Mouse (Mus musculus) layer of hippocampus, adult 2 months (tissue): ENCODE measurements around the gene Adgrl2. TPM values are rescaled to one million over a fixed set of nuclear protein-coding genes. Genes with fewer than 3 reads are reported as not detected.

ENCODE experiments used
- DNase-seq, 2 experiments: peaks; one replicate each; pipeline ENCODE4 v3.0.0; 2022; ENCODE audit warnings: low spot score in 2 of 2
- H3K27ac ChIP-seq: fragments of 200-600 bp; 2 replicates; pipeline ENCODE4 v1.8.1; 2022
- H3K4me3 ChIP-seq: fragments of 200-600 bp; 2 replicates; pipeline ENCODE4 v1.8.1; 2022; ENCODE audit warnings: mild to moderate bottlenecking
- CTCF ChIP-seq: fragments of 200-600 bp; conservative IDR thresholded peaks from 2 replicates; pipeline ENCODE4 v1.8.1; 2022; ENCODE audit warnings: antibody characterized with exemption, mild to moderate bottlenecking, moderate library complexity
- total RNA-seq, 2 experiments: library from RNA; stranded (reverse); gene quantifications; 2 replicates each; pipeline ENCODE4 v1.2.3; 2021

Gene Adgrl2
- total RNA-seq, 2 experiments from 2014 or later, result 56.6 to 58.7 TPM

- Histone ChIP-seq H3K4me3 (peak overlapping the region; percentile 76), H3K27ac (peak overlapping the region; percentile 91; the same call in 1 of the 2 replicates)
- peak in 1 of 2 experiments; percentile 43 for DNase-seq
- TF ChIP-seq CTCF, result peak; percentile 84
These were observed 2.6 kb downstream of the Adgrl2 start for GRCm38 (mm10) chr3:148987591-148988292.

GRCm38 (mm10) chr3:148986894-148987590 lies 3.3 kb downstream of the Adgrl2 start:
- peak overlapping the region; percentile 76 for H3K4me3 ChIP-seq
- TF ChIP-seq CTCF, result no peak
- no peak for DNase-seq
- peak overlapping the region; percentile 91; the same call in 1 of the 2 replicates for H3K27ac ChIP-seq

- Histone ChIP-seq H3K27ac (no peak overlapping the region), H3K4me3 (peak overlapping the region; percentile 76)
- no peak for TF ChIP-seq CTCF
- no peak for DNase-seq
These were observed 4.0 kb downstream of the Adgrl2 start for GRCm38 (mm10) chr3:148986296-148986893.

GRCm38 (mm10) chr3:148984326-148984725 lies 6.0 kb downstream of the Adgrl2 start:
- no peak for TF ChIP-seq CTCF
- no peak for DNase-seq
- Histone ChIP-seq H3K4me3 (no peak overlapping the region), H3K27ac (no peak overlapping the region)

- Histone ChIP-seq H3K27ac (no peak overlapping the region), H3K4me3 (no peak overlapping the region)
- DNase-seq, result no peak
- no peak for TF ChIP-seq CTCF
These were observed 8.0 kb downstream of the Adgrl2 start for GRCm38 (mm10) chr3:148982370-148982769.

DNA sequence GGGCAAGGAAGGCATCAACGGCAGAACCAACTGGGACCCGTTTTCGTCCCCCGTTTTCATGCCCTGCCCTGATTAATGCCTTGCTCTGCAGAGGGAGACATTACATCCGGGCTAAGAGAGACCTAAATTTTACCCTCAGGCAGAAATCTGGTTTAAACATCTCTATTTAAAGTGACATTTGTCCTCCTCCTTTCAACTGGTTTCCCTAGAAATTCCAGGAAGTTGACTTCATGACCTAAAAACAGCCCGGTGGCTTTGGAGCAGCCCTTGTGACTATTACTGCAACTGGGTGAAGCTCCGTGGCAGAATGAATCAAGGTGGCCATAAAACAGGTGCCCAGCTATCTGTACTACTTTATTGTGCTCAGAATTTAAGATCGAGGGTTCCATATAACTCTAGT lies 8.6 kb downstream of the Adgrl2 start:
- no peak for DNase-seq
- no peak overlapping the region for H3K27ac ChIP-seq
- TF ChIP-seq CTCF, result no peak
- no peak overlapping the region for H3K4me3 ChIP-seq

- no peak for DNase-seq
- peak; percentile 69 for TF ChIP-seq CTCF
- H3K27ac ChIP-seq, result no peak overlapping the region
- H3K4me3 ChIP-seq, result no peak overlapping the region
These were observed 11.8 kb downstream of the Adgrl2 start for GRCm38 (mm10) chr3:148978541-148978940.

DNA sequence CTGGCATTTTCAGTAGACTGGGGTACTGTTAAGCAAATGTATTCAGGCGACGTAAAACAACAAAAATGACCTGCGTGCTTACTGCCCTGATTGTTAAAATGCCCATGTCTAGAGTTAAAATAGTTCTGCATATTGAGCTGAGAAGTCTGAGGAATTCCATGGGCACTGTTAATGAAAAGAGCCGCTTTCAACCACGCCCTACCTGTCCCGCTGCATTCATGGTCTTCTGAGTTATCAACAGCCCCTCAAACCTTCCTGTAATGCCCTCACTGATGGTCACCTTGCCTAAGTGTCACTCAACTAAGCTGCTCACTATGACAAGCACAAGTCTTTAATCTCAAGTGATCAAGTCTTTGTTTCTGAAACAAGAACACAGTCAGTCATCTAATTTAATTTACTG lies 12.5 kb downstream of the Adgrl2 start:
- Histone ChIP-seq H3K4me3 (peak overlapping the region; percentile 50), H3K27ac (no peak overlapping the region)
- TF ChIP-seq CTCF, result no peak
- no peak for DNase-seq

DNA sequence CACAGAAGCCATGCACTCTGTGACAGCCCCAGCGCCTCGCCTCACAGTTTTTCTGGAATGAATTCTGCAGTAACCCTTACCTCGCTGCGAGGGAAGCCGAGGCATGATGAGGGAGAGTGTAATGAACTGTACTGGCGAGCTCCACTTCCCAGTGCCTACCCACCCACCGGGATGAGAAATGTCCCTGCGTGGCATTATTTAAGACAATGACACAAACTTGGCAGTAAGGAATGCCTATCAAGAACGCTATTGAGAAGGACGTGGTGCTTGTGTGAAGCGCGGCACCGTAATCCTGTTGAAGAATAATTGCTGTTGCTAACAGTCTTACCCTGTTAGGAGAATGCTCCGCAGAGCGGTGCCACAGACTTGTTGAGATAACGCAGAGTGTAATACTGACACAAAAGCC lies 13.2 kb downstream of the Adgrl2 start:
- 0 out of 2 replicates have a peak overlapping the region, but pooled peaks have one; percentile 32 for H3K27ac ChIP-seq
- TF ChIP-seq CTCF, result no peak
- no peak for DNase-seq
- peak overlapping the region; percentile 50 for H3K4me3 ChIP-seq

DNA sequence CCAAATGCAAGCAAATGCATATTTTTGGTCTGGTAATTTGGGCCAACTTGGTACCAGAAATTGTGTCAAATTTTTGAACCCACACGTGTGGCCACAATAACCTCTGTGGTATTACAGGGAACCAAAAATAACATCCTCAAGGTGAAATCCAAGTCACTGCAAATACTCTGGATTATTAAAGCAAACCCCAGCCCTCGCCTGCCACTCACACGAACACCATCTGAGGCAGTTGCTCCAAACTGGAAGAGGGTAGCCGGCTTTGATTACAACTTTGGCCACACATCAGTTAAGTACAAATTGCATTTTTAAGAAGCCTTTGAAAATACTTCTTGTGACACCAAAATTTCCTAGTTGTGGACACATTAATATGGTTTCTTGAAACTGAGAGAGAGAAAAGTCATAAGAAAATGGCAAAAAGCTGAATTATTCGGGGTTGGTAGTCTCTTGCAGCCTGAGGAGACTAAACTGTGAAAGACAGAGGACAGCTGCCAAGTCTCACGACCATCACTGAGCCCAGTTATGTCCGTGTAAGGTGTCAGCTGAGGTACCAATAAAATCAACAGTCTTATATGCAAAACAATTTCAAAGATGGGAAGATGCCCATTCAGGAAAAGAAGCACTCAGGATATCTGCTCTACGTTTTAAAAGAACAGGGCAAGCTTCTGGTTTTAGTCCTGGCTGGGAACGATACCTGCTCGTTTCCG lies 18.3 kb downstream of the Adgrl2 start:
- TF ChIP-seq CTCF, result no peak
- Histone ChIP-seq H3K4me3 (no peak overlapping the region), H3K27ac (no peak overlapping the region)
- no peak for DNase-seq

DNA sequence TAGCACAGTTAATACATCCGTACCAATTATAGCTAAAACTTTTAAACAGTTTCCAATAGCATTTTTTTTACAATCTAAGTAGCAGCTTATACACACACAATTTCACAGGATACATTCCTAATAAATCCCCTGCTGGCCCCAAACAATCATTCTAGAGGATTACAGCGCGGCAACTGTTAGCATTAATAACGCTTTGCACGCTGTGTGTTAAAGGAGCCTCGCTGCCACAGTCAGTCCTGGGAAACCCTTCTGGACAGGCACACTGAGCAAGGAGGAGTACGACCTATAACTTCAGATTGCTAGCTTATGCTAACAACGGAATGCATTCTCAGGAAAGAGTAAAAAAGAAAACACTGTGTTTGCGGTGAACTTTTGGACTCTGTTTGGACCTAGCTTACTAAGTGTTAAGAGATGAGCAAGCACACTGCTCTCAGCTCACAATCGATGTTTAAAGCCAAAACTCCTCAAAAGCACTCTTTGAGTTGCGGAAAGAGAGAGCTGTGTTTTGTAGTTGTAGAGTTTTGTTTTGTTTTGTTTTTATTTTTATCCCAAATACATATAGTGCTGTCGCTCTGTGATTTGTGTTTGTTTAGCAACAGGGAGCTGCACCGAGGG lies 25.3 kb downstream of the Adgrl2 start:
- Histone ChIP-seq H3K27ac (no peak overlapping the region), H3K4me3 (no peak overlapping the region)
- no peak for DNase-seq
- TF ChIP-seq CTCF, result no peak

- no peak for TF ChIP-seq CTCF
- no peak for DNase-seq
- H3K27ac ChIP-seq, result no peak overlapping the region
- H3K4me3 ChIP-seq, result no peak overlapping the region
These were observed 26.8 kb downstream of the Adgrl2 start for GRCm38 (mm10) chr3:148963381-148964044.
